Mouse (Mus musculus): ENCODE results near the gene Rbms1. TPM values are rescaled to one million over a fixed set of nuclear protein-coding genes. Genes with fewer than 3 reads are reported as not detected.

Gene Rbms1
- total and polyA plus RNA-seq, 3 experiments, result 10.1 to 27.4 TPM; not detected in 1

DNA sequence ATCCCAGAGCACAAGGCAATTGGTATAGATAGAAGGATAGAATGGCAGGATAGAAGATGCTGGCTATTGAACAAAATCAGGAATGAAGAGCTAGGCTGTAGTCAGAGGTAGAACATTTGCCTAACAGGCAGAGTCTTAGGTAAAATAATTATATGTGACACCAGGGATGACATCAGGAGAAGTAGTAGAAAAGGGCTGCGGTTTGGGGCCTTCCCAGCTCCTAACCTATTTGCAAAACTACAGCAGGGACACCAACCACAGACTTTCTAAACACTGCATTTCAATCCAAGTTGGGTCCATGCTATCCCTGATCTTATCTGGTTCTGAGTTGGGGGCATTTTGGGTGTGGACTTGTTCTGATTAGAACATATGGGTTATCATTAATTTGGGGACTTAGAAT is 118.7 kb downstream of the Rbms1 start:
- DNase-seq (ENCODE audit: low read depth, low spot score), result no peak
- H3K79me2 ChIP-seq (ENCODE audit: control insufficient read depth, insufficient read depth, low read length, poor library complexity), result no peaks in the 10 kb centered on the region
- H3K27ac ChIP-seq (ENCODE audit: control insufficient read depth, low read depth, low read length), result no peak overlapping the region
- H3K4me3 ChIP-seq (ENCODE audit: control insufficient read depth in 1 of 2, insufficient read depth in 1 of 2, low read depth in 2 of 2, low read length in 2 of 2), result no peak overlapping the region
- no peak overlapping the region for H3K9ac ChIP-seq (ENCODE audit: control insufficient read depth, low read depth, low read length, poor library complexity, severe bottlenecking)
- no peak for TF ChIP-seq USF1 (IDR thresholded peaks at IDR 0.05; ENCODE audit: low read depth, low read length)
- TF ChIP-seq MAFK (IDR thresholded peaks at IDR 0.05; ENCODE audit: borderline replicate concordance, low read depth, low read length), result no peak
- TF ChIP-seq RAD21 (IDR thresholded peaks at IDR 0.05; ENCODE audit: low read depth, low read length), result no peak
- TF ChIP-seq HCFC1 (IDR thresholded peaks at IDR 0.05; ENCODE audit: low read depth, low read length), result no peak
- no peak for TF ChIP-seq ZMIZ1 (IDR thresholded peaks at IDR 0.05; ENCODE audit: low read depth, low read length)
- no peak for TF ChIP-seq USF2 (IDR thresholded peaks at IDR 0.05; ENCODE audit: borderline replicate concordance in 1 of 2, insufficient read depth in 1 of 2, low read depth in 1 of 2, low read length in 2 of 2)
- no peak for TF ChIP-seq SIN3A (IDR thresholded peaks at IDR 0.05; ENCODE audit: low read length)
- H3K36me3 ChIP-seq (ENCODE audit: control insufficient read depth in 1 of 2, insufficient read depth in 2 of 2, low read length in 2 of 2), result peaks cover 0 to 28% of the 10 kb centered on the region in 2 experiments; a peak in 2 of 4 replicates
- H3K27me3 ChIP-seq (ENCODE audit: control insufficient read depth in 1 of 2, insufficient read depth in 2 of 2, low read length in 2 of 2), result no peaks in the 10 kb centered on the region
- peaks cover 8 to 24% of the 10 kb centered on the region in 2 experiments for H3K4me1 ChIP-seq (ENCODE audit: control insufficient read depth in 1 of 2, insufficient read depth in 2 of 2, low read length in 2 of 2)
- no peaks in the 10 kb centered on the region for H3K9me3 ChIP-seq (replicated peaks; ENCODE audit: insufficient read depth, low read length)

DNA sequence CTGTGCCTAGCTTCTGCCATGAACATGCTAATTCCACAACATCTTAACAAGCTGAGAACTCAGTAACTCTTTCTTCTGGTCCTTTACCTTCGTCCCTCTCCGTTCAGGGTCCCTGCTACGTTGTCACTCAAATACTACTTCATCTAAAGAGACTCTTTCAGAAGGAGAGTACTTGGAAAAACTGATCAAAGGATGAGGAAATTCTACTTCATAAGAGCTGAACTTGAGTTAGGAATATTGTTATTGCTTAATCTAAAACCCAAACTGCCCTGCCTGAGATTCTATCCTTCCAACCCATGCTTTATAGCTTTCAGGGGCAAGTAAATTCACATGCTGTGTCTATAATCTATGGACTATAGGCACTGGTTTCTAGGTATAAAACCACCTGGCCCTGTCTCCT is 119.4 kb downstream of the Rbms1 start:
- no peak overlapping the region for H3K27ac ChIP-seq (ENCODE audit: control insufficient read depth, low read depth, low read length)
- peaks cover 8 to 22% of the 10 kb centered on the region in 2 experiments for H3K4me1 ChIP-seq (ENCODE audit: control insufficient read depth in 1 of 2, insufficient read depth in 2 of 2, low read length in 2 of 2)
- TF ChIP-seq ZC3H11A (IDR thresholded peaks at IDR 0.05; ENCODE audit: low read depth, low read length) (no peak), TBP (IDR thresholded peaks at IDR 0.05; ENCODE audit: low read depth, low read length) (no peak), ETS1 (IDR thresholded peaks at IDR 0.05; ENCODE audit: low read depth, low read length) (no peak), MYC (IDR thresholded peaks at IDR 0.05; ENCODE audit: low read depth, low read length) (no peak), ZMIZ1 (IDR thresholded peaks at IDR 0.05; ENCODE audit: low read depth, low read length) (no peak), MAZ (IDR thresholded peaks at IDR 0.05; ENCODE audit: low read depth, low read length) (no peak), MAX (IDR thresholded peaks at IDR 0.05; ENCODE audit: low read length) (no peak), CHD1 (IDR thresholded peaks at IDR 0.05; ENCODE audit: low read depth, low read length) (no peak), MEF2A (IDR thresholded peaks at IDR 0.05; ENCODE audit: extremely low read depth, insufficient replicate concordance, low read depth, low read length, poor library complexity, severe bottlenecking) (no peak), USF1 (IDR thresholded peaks at IDR 0.05; ENCODE audit: low read depth, low read length) (no peak), NELFE (IDR thresholded peaks at IDR 0.05; ENCODE audit: low read depth, low read length) (no peak), POLR2A (IDR thresholded peaks at IDR 0.05; ENCODE audit: control insufficient read depth in 1 of 2, insufficient read depth in 1 of 2, low read depth in 1 of 2, low read length in 2 of 2, poor library complexity in 1 of 2) (no peak), HCFC1 (IDR thresholded peaks at IDR 0.05; ENCODE audit: low read depth, low read length) (no peak), SIN3A (IDR thresholded peaks at IDR 0.05; ENCODE audit: low read length) (no peak), MYB (IDR thresholded peaks at IDR 0.05; ENCODE audit: low read depth, low read length) (no peak), RAD21 (IDR thresholded peaks at IDR 0.05; ENCODE audit: low read depth, low read length) (no peak), GABPA (IDR thresholded peaks at IDR 0.05; ENCODE audit: low read depth, low read length) (no peak), TCF12 (IDR thresholded peaks at IDR 0.05; ENCODE audit: low read depth, low read length) (no peak), E2F4 (IDR thresholded peaks at IDR 0.05; ENCODE audit: borderline replicate concordance, low read depth, low read length) (no peak), BHLHE40 (IDR thresholded peaks at IDR 0.05; ENCODE audit: borderline replicate concordance, low read depth, low read length) (no peak)

More for the DNA sequence above, 119.4 kb downstream of the Rbms1 start:
- Histone ChIP-seq H3K9ac (ENCODE audit: control insufficient read depth, low read depth, low read length, poor library complexity, severe bottlenecking) (no peak overlapping the region), H3K79me2 (ENCODE audit: control insufficient read depth, insufficient read depth, low read length, poor library complexity) (no peaks in the 10 kb centered on the region), H3K9me3 (replicated peaks; ENCODE audit: insufficient read depth, low read length) (no peaks in the 10 kb centered on the region), H3K4me3 (ENCODE audit: control insufficient read depth in 1 of 2, insufficient read depth in 1 of 2, low read depth in 2 of 2, low read length in 2 of 2) (no peak overlapping the region), H3K36me3 (ENCODE audit: control insufficient read depth in 1 of 2, insufficient read depth in 2 of 2, low read length in 2 of 2) (peaks cover 0 to 24% of the 10 kb centered on the region in 2 experiments; a peak in 2 of 4 replicates), H3K27me3 (ENCODE audit: control insufficient read depth in 1 of 2, insufficient read depth in 2 of 2, low read length in 2 of 2) (no peaks in the 10 kb centered on the region)
- DNase-seq (ENCODE audit: low read depth, low spot score), result no peak
